Mouse (Mus musculus): ENCODE measurements at regions not wholly inside any gene's neighbourhood (a gene's known extent, or its start where the extent isn't known, plus 50 kb on each side); places are given as distances from the start of the nearest gene placed in this dataset.

- no peak for TF ChIP-seq CTCF (IDR thresholded peaks at IDR 0.05; ENCODE audit: insufficient read depth, low read depth, low read length)
- TF ChIP-seq POLR2A (IDR thresholded peaks at IDR 0.05; ENCODE audit: insufficient read depth, low read depth, low read length), result no peak
Measured at GRCm38 (mm10) chr13:107861384-107862134, 182.7 kb upstream of the Smim15 start.
